ENCODE assay signal across 16 mouse cellular contexts in genomic region chr10:39505007-39505406, GRCm38 (mm10).
DNase-seq lines count a peak whose midpoint lies in the region; ATAC-seq lines count a peak whose summit lies in the region.
"Had no signal": no experiment of that assay in that cellular context is flagged by ENCODE, and none has a peak within 500 bp of the region (broad histone marks: within the 10 kb centered on the region; RNA-seq: fewer than 3 reads in every experiment).

No protein-coding gene starts in this region.

- no peaks in the 10 kb centered on the region for H3K27me3 ChIP-seq in forebrain, embryonic 10.5 days (ENCODE audit: poor library complexity, severe bottlenecking)
- H3K27me3 ChIP-seq in forebrain, embryonic 11.5 days (ENCODE audit: control insufficient read depth, insufficient read depth, low read length) = no peaks in the 10 kb centered on the region
- no peaks in the 10 kb centered on the region for H3K27me3 ChIP-seq in neural tube, embryonic 13.5 days
- H3K27me3 ChIP-seq in hindbrain, embryonic 13.5 days = no peaks in the 10 kb centered on the region
- H3K27me3 ChIP-seq in neural tube, embryonic 15.5 days (replicated peaks) = no peaks in the 10 kb centered on the region
- H3K27me3 ChIP-seq: embryonic facial prominence, embryonic 15.5 days; limb, embryonic 15.5 days had no signal

- H3K9ac ChIP-seq in forebrain, embryonic 11.5 days (ENCODE audit: low read length) = no peak overlapping the region
- peak overlapping the region; percentile 17; the same call in 1 of the 2 replicates for H3K9ac ChIP-seq in neural tube, embryonic 13.5 days
- H3K9ac ChIP-seq in hindbrain, embryonic 13.5 days = peak overlapping the region; percentile 55
- no peak overlapping the region for H3K9ac ChIP-seq in neural tube, embryonic 15.5 days (replicated peaks)
- H3K9ac ChIP-seq: embryonic facial prominence, embryonic 15.5 days; limb, embryonic 15.5 days had no signal

- no peaks in the 10 kb centered on the region for H3K9me3 ChIP-seq in forebrain, embryonic 10.5 days
- H3K9me3 ChIP-seq in forebrain, embryonic 11.5 days (ENCODE audit: control insufficient read depth, low read length) = no peaks in the 10 kb centered on the region
- H3K9me3 ChIP-seq in neural tube, embryonic 13.5 days = no peaks in the 10 kb centered on the region
- H3K9me3 ChIP-seq in hindbrain, embryonic 13.5 days = no peaks in the 10 kb centered on the region
- H3K9me3 ChIP-seq in neural tube, embryonic 15.5 days (replicated peaks) = no peaks in the 10 kb centered on the region
- H3K9me3 ChIP-seq: embryonic facial prominence, embryonic 15.5 days; limb, embryonic 15.5 days had no signal

- no peak overlapping the region for H3K4me3 ChIP-seq in forebrain, embryonic 10.5 days
- H3K4me3 ChIP-seq in forebrain, embryonic 11.5 days (ENCODE audit: low read depth, low read length) = no peak overlapping the region
- no peak overlapping the region for H3K4me3 ChIP-seq in neural tube, embryonic 13.5 days
- no peak overlapping the region for H3K4me3 ChIP-seq in hindbrain, embryonic 13.5 days
- no peak overlapping the region for H3K4me3 ChIP-seq in neural tube, embryonic 15.5 days (replicated peaks)
- H3K4me3 ChIP-seq: embryonic facial prominence, embryonic 15.5 days; gastrocnemius, adult 2 months; limb, embryonic 15.5 days had no signal

- ATAC-seq in forebrain, embryonic 11.5 days (replicated peaks; ENCODE audit: low FRiP score) = no peak
- peak; percentile 6; the same call in 1 of the 2 replicates for ATAC-seq in neural tube, embryonic 13.5 days (ENCODE audit: low read depth)
- peak; percentile 29 for ATAC-seq in hindbrain, embryonic 13.5 days (ENCODE audit: low FRiP score)
- no peak for ATAC-seq in neural tube, embryonic 15.5 days (ENCODE audit: low FRiP score)

- 0 out of 2 replicates have a peak overlapping the region, but pooled peaks have one; percentile 2 for H3K27ac ChIP-seq in forebrain, embryonic 10.5 days
- no peak overlapping the region for H3K27ac ChIP-seq in forebrain, embryonic 11.5 days (ENCODE audit: low read depth, low read length)
- peak overlapping the region; percentile 68 for H3K27ac ChIP-seq in neural tube, embryonic 13.5 days (replicated peaks)
- peak overlapping the region; percentile 78 for H3K27ac ChIP-seq in hindbrain, embryonic 13.5 days
- peak overlapping the region; percentile 72 for H3K27ac ChIP-seq in neural tube, embryonic 15.5 days (replicated peaks)
- H3K27ac ChIP-seq: embryonic facial prominence, embryonic 15.5 days; gastrocnemius, adult 2 months; limb, embryonic 15.5 days had no signal

- H3K4me1 ChIP-seq in forebrain, embryonic 10.5 days = peaks cover 61% of the 10 kb centered on the region
- H3K4me1 ChIP-seq in forebrain, embryonic 11.5 days (replicated peaks; ENCODE audit: control insufficient read depth, insufficient read depth, low read length) = peaks cover 16% of the 10 kb centered on the region
- peaks cover 88% of the 10 kb centered on the region for H3K4me1 ChIP-seq in neural tube, embryonic 13.5 days (replicated peaks)
- H3K4me1 ChIP-seq in hindbrain, embryonic 13.5 days (replicated peaks) = peaks cover 78% of the 10 kb centered on the region
- peaks cover 84% of the 10 kb centered on the region for H3K4me1 ChIP-seq in neural tube, embryonic 15.5 days

- no peak overlapping the region for H3K4me2 ChIP-seq in forebrain, embryonic 11.5 days (ENCODE audit: low read depth, low read length, severe bottlenecking)
- H3K4me2 ChIP-seq in neural tube, embryonic 13.5 days = no peak overlapping the region
- H3K4me2 ChIP-seq in hindbrain, embryonic 13.5 days = peak overlapping the region; percentile 25; the same call in 1 of the 2 replicates
- peak overlapping the region; percentile 7; the same call in 1 of the 2 replicates for H3K4me2 ChIP-seq in neural tube, embryonic 15.5 days
- H3K4me2 ChIP-seq: embryonic facial prominence, embryonic 15.5 days; limb, embryonic 15.5 days had no signal

- 53% methylated on average over 9 of the region's 9 CpGs for WGBS in forebrain, embryonic 10.5 days
- 48% methylated on average over 9 of the region's 9 CpGs for WGBS in forebrain, embryonic 11.5 days
- 35% methylated on average over 9 of the region's 9 CpGs for WGBS in neural tube, embryonic 13.5 days
- 31% methylated on average over 9 of the region's 9 CpGs for WGBS in hindbrain, embryonic 13.5 days
- 32% methylated on average over 9 of the region's 9 CpGs for WGBS in neural tube, embryonic 15.5 days

- DNase-seq in forebrain, embryonic 10.5 days (ENCODE audit: extremely low spot score, low spot score) = no peak
- DNase-seq in forebrain, embryonic 11.5 days (ENCODE audit: low spot score) = no peak
- no peak for DNase-seq in neural tube, embryonic 10.5 days (ENCODE audit: extremely low spot score, low spot score)
- DNase-seq in urinary bladder, postnatal 4 days (ENCODE audit: low spot score in 2 of 2) = no peak
- DNase-seq in layer of hippocampus, adult 11-12 months (ENCODE audit: low spot score) = no peak
- DNase-seq: adrenal gland, postnatal 14 days; B cell, adult 2 months; cerebellum, adult 8-10 months; gastrocnemius, adult 2 months; kidney, adult 18-20 months; thymus, adult 2 months had no signal

- H3K36me3 ChIP-seq in forebrain, embryonic 10.5 days (replicated peaks) = peaks cover 4% of the 10 kb centered on the region; the same call in 1 of the 2 replicates
- no peaks in the 10 kb centered on the region for H3K36me3 ChIP-seq in forebrain, embryonic 11.5 days (ENCODE audit: control insufficient read depth, insufficient read depth, low read length)
- H3K36me3 ChIP-seq in neural tube, embryonic 13.5 days = no peaks in the 10 kb centered on the region
- H3K36me3 ChIP-seq in hindbrain, embryonic 13.5 days = no peaks in the 10 kb centered on the region
- H3K36me3 ChIP-seq in neural tube, embryonic 15.5 days = no peaks in the 10 kb centered on the region
- H3K36me3 ChIP-seq: embryonic facial prominence, embryonic 15.5 days; limb, embryonic 15.5 days had no signal

Comparison
In these comparisons a context has a peak if more than half of its experiments do, and no peak if none do; other contexts are left out.
1. ATAC-seq: peak in neural tube, embryonic 13.5 days (single experiment) and hindbrain, embryonic 13.5 days (single experiment); none in forebrain, embryonic 11.5 days (single experiment) and neural tube, embryonic 15.5 days (single experiment).
2. H3K4me2 ChIP-seq: peak in hindbrain, embryonic 13.5 days (single experiment) and neural tube, embryonic 15.5 days (single experiment); none in forebrain, embryonic 11.5 days (single experiment) and neural tube, embryonic 13.5 days (single experiment).
3. H3K9ac ChIP-seq: peak in neural tube, embryonic 13.5 days (single experiment) and hindbrain, embryonic 13.5 days (single experiment); none in forebrain, embryonic 11.5 days (single experiment) and neural tube, embryonic 15.5 days (single experiment).